Mouse (Mus musculus) lung, postnatal 25 days (tissue): ENCODE results near the gene Kremen2.

ENCODE experiments used
- DNase-seq: peaks from one replicate; pipeline ENCODE4 v3.0.0; 2022; ENCODE audit warnings: low spot score

The Kremen2 gene

DNA sequence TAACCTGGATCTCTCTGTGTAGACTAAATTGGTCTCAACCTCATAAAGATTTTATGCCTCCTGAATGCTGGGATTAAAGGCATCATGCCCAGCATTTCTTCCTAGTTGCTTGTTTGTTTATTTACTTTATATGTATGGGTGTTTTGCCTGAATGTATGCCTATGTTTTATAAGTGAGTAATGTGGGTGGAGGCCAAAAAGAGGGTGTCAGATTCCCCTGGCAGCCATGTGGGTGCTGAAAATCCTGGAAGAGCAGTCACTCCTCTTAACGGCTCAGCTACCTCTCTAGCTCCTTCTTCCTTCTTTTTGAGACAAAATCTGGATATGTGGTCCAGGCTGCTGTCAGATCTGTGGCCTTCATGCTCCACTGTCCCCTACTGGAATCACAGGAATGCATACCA lies 15.2 kb downstream of the Kremen2 start:
- DNase-seq = no peak

DNA sequence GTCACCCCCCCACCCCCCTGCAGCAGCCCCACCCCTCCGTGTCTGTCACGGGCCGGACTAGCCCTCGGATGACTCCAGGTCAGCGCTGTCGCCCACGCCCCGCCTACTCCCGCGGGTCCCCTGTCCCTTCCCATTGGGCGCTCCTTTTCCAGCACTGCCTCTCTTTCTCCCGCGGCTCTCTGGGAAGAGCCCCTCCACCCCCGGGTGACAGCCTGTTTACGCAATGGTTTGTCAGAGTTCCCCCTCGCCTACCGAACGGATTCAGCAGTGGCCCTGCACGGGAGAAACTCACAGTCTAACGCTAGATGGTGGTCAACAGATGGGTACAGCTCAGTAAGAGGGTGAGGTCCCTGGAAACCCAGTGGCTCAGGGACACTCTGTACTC lies 18.9 kb downstream of the Kremen2 start:
- peak; percentile 81 for DNase-seq

DNA sequence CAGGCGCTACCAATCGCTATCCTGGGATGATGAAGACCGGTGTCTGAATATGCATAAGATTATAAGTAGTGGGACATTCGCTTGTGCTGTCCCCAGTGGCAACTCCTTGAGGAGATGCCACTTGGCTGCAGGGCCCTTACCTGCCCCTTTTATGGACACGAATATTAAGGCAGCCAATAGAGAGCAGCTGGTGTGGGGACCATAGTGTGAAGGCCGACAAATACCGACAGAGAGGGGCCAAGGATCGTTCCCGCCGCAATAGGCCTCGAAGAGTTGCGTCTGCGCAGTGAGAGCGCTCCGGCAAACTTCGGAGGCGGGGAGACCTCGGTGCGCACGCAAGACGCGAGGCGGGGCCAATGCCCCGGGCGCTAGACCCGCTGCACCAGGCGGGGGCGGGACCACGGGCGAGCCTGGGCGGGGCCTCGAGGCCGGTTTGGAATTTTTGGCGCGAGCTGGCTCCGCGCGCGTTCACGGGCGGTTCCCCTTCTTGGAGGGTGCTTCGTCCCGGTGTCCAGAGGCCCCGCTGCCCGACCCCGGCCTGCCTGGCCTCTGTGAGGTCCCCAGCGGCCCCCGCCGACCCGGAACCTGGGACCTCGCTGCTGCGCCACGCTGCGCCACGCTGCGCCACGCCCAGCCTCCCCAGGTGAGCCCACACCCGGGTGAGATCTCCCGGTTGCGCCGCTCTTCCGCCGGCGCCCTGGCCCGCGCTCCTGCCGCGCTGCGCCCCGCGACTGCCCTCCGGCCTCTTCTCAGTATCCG lies 19.5 kb downstream of the Kremen2 start, which contains the start of gene Pkmyt1:
TSS of gene Pkmyt1 (plus strand) at position 338 of the 759 bp plus-strand sequence.
- DNase-seq = peak; percentile 95

DNA sequence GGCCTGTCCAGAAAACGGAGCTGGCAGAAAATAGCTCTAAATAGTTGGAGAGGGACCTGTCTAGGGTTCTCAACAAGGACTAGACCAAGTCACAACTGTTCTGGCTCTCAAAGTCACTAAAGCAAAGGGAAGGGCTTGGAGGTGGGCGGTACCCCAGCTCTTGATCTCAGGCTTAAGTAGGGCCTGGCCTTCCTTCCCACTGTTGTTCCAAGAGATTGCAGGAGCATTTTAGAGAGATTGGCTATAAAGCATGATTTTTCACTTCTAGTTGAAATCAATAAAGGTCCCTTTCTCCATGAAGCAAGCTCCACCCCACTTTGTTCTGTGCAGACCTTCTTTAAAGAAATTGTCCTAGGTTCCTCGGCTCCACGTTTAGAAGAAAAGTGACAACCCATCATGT lies 20.2 kb downstream of the Kremen2 start:
- no peak for DNase-seq

DNA sequence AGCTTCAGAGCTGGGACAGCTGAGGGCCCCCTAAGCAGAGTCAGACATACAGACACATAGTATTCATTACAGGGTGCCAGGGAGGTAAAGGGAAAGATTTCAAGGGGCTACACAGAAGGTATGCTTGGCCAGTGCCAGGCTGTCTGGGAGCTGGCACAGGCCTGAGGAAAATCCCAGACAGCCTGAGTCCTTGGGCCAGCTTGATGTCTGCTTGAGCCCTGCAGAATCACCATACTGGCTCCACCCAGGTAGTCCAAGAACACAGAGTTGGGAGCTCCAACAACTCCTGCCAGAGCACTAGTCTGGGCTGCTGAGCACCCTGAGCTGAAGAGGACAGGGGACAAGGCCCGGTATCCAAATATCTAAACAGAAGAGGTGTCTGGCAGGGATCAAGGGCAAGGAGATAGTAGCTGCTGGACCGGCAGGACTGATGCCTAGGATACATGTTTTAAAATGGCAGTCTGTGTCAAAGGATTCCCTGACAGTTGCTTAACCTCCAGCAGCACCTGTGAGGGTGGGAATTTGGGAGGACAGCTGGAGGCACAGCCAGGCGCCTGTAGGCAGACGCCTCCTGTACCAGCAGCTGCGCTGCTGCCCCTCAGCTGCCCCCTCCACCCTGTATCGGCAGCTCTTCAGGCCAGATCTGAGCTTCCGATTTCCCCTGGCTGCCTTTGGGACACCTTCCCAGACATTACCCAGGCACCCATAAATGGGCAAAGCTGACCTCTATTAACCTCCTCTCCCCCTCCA lies 23.1 kb downstream of the Kremen2 start, which contains the start of gene 1520401A03Rik:
TSS of gene 1520401A03Rik (minus strand) at position 408 of the 750 bp plus-strand sequence.
- DNase-seq = no peak

DNA sequence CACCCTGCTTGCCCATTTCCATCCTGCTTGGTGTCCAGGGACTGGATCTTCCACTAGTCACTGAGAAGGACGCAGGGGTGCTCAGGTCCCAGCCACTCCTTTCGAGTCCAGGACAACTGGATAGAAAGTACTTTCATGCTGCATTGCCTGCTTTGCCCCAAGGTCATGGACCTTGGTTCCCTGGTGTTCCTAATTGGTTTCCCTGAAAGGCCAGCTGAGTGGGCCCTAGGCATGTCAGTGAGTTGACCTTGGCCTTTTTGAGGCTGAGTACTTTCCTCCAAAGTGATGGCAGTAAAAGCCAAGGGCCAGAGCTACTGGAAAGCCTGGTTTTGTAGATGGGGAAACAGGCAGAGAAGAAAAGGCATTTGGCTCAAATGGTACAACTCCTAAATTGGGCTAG lies 23.7 kb downstream of the Kremen2 start:
- DNase-seq = no peak

DNA sequence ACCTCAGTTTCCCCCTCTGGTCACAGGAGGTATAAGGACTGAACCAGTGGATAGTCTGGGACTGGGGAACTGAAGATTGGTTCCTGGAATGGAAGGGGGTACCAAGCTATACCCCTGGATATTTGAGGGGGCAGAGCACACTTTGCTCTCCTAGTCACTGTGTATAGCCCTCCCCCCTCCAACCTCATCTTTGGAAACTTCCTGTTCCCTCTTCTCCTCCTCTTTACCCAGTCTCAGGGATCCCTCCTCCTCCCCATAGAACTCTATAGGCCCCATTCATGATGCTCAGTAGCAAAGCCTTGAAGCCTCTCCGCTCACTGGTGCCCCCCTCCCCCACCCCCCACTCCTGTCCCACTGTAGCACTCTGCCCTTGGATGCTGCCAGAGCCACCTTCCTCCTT lies 26.2 kb downstream of the Kremen2 start:
- no peak for DNase-seq

DNA sequence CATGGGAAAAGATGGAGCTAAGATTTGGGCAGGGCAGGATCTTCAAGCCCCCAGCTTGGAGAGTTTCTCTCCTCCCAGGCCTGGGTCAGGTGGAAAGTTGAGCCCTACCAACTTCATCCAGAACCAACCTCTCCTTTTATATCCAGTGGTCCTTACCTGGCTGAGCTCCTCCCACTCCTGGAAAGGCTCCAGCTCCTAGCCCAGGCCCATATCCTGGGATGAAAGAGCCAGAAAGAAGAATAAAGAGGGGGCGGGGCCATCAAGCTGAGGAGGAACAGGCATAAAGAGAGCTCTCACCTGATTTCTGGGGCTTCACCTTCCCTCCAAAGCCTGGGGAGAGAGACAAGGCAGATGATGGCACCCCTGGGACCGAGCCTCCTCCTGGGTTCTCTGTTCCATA lies 28.6 kb downstream of the Kremen2 start:
- DNase-seq = no peak

DNA sequence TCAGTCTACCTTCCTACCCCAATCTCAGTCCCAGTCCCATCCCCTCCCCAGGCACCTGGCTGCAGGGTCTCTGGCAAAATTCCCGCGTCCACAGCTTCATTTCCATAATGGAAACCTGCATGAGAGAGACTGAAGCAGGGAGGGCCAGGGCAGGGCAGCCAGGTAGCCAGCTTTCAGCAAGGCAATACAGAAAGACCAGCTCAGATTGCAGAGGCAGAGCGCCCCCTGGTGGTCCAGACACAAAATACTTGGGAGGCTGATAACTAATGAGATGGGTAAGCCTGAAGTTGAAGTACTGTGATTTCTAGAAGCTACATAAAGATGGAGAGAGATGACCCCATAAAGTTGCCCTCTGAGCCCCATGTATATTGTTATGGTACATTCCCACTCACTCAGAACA lies 39.4 kb downstream of the Kremen2 start:
- peak; percentile 69 for DNase-seq

DNA sequence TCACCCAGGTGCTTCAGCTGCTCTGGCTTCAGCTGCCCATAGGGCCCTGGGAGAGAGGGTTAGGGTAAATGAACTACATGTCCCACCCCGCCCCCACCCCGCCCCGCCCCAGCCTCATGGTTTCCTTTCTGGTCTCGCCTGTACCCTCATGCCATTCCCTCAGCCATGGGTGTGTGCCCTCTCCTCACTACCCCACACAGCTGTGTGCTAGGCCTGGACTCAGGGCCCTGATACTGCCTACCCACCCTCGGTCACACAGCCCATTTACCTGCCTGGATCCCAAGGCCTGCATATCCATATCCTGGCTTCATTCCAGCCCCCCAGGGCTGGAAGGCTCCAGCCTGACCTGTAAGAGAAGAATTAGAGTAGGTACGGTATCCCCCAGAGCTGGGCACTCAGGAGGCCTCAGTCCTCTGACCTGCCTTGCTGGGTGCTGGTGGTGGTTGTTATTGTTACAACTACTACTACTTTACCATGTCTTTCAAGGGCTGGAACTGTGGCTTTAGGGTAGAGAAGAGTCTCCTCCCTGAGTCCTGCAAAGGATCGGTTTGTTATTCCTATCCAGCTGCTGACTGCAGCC lies 40.0 kb downstream of the Kremen2 start:
- no peak for DNase-seq

DNA sequence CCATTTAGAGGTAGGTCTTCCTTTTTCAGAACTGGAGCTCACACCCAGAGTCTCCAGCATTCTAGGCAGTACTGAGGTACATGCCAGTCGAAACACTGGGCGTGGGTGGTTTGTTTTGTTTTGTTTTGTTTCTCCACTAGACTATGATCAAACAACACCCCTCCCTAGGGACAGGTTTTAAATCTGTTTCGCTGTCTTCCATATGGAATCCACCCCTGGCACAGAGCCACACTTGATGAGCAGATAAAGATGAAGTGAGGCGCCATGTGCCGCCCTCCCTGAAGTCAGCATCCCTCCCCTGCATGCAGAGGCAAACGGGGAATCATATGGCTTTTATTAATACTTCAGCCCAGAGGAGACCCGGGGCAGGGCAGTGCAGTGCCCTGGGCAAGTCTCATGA lies 40.9 kb downstream of the Kremen2 start:
- DNase-seq = no peak

DNA sequence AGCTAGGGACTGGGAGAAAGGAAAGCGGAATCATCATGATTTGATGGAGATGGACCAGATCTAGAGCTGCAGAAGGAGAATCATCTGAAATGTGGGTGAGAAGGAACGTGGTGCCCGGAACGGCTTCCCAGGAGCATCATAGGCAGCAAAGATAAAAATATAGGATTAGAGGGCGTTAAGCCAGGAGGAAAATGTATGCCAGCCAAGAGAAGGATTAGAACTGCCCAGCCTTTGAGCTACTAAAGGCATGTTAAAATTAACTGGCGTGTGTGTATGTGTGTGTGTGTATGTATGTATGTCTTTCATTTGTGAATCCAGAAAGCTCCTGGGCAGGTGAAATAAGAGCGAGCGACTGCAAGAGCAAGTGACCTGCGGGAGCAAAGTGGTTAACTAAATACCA lies 42.3 kb downstream of the Kremen2 start:
- DNase-seq = no peak

DNA sequence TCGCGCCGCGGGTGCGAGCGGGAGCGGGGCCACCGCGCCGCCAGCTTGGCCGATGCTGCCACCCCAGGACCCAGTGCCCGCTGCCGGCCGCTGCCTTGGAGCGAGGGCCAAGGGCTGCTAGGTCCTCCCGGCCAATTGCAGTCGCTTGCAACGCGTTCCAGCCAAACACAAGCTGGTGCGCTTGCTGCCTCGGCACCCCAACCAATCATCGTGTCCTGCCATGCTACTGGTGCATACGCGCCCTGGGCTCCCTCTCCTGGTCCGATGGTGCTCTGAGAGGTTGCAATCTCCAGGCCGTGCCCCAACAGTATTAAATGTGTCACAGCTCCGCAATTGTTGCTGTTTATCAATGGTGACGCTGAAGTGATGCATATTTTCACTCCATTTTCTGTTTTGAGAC lies 45.6 kb downstream of the Kremen2 start:
- DNase-seq = peak; percentile 93

DNA sequence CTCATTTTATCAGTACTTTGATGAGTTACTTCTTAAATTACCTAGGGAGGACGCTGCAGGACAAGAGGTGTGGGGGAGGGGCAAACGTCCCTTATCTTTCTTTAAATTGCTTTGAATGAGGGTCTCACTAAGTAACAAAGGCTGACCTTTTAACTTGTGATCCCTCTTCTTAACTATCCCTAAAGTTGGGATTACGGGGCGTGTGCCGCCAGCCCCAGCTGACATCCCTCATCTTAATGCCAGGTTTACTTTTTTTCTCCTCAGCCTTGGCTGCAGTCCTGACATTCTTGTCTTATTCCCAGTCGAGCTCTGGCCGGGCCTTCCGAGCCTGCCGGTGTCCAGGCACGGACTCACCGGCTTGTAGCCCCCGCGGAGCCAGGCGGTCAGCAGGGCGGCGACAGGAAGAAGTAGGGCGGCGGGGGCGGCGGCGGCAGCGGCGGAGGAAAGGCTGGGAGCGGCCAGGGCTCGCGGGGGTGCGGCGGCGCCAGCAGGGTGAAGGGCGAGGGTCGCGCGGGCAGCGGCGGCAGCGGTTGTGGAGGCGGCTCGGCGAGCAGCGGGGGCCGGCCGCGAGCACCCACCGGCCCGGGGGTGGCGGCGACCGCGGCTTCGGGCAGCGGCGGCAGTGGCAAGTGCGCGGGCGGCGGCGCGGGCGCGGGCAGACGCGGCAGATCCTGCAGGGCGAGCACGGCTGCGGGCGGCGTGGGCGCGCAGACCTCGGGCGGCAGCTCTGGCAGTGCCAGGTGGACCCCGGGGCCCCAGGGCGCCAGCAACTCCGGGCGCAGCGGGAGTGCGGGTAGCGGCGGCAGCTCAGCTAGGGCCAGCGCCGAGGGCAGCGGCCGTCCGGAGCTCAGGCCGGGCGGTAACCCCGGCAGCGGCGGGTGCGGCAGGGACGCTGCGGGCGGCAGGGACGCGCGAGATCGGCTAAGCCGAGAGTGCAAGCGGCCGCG lies 46.2 kb downstream of the Kremen2 start:
- DNase-seq = peak; percentile 37

DNA sequence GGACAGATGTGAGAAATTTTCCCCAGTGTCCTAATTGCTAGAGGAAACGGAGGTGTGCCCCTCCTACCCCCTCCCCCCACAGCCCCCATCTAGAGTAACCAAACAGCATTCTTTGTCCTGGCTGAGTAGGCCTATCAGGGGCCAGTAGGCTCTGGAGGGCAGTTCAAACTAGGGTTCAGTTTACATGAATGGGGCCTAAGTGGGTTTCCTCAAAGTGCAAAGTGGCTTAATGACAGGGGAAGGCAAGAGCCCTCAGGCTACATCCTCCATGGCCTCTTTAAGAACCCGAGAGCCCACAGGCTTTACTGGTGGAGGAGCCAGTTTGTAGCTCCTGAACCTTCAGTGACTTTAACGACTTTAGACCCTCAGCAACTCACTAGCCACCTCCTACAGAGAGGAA lies 49.8 kb downstream of the Kremen2 start:
- no peak for DNase-seq

DNA sequence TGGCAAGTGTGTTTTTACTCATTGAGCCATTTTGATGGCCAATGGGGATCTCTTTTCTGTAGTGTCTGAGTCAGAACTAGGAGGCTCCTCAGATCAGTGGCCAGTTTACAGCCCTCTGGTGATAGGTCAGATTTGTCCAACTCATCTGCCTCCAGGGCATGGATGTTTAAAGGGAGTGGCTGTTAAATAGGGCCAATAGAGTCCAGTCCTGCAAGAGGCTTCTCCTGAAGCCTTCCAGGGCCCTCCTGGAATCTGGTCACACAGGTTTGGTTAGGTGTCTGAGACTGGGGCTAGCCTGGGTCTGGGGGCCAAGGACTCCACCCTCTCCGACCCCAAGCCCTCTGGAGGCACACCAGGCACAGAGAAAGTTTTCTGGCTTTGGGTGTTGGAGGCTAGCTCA lies 51.1 kb downstream of the Kremen2 start:
- no peak for DNase-seq
